Mouse (Mus musculus): ENCODE results near the gene Slit2.

DNA sequence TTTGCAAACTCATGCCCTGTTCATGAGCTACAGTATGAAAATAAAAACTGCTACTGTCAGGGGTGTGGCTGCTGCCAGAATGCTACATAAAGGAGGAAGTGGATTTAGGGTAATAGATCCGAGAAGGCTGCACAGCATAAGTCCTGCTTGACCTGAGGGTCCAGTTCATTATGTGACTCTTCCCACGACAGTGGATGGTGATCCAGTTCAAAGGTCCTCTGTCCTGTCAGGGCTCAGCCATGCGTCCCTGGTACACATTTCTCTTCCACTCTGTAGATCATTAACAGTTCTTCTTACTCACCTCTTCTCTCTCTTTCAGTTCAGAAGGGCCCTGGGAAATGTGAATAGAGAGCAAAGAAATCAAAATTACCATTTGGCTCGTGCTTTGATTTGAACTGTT is 265.4 kb downstream of the Slit2 start:
- TF ChIP-seq CEBPB (IDR thresholded peaks at IDR 0.05; ENCODE audit: low read depth) (no peak), CTCF (IDR thresholded peaks at IDR 0.05; ENCODE audit: control insufficient read depth, insufficient read depth, insufficient read length) (no peak), USF1 (IDR thresholded peaks at IDR 0.05; ENCODE audit: low read depth) (no peak), MAX (IDR thresholded peaks at IDR 0.05) (no peak), MYOG (IDR thresholded peaks at IDR 0.05; ENCODE audit: control insufficient read depth, extremely low read depth, insufficient read length) (no peak)

All from C2C12 (cell line).